Mouse (Mus musculus) urinary bladder, adult 18-20 months (tissue): ENCODE measurements at regions not wholly inside any gene's neighbourhood (a gene's known extent, or its start where the extent isn't known, plus 50 kb on each side); places are given as distances from the start of the nearest gene placed in this dataset.

ENCODE experiments used
- DNase-seq, 2 experiments: peaks; one replicate each; pipeline ENCODE4 v3.0.0; 2022; ENCODE audit warnings: low spot score in 2 of 2, mixed read lengths in 2 of 2

DNA sequence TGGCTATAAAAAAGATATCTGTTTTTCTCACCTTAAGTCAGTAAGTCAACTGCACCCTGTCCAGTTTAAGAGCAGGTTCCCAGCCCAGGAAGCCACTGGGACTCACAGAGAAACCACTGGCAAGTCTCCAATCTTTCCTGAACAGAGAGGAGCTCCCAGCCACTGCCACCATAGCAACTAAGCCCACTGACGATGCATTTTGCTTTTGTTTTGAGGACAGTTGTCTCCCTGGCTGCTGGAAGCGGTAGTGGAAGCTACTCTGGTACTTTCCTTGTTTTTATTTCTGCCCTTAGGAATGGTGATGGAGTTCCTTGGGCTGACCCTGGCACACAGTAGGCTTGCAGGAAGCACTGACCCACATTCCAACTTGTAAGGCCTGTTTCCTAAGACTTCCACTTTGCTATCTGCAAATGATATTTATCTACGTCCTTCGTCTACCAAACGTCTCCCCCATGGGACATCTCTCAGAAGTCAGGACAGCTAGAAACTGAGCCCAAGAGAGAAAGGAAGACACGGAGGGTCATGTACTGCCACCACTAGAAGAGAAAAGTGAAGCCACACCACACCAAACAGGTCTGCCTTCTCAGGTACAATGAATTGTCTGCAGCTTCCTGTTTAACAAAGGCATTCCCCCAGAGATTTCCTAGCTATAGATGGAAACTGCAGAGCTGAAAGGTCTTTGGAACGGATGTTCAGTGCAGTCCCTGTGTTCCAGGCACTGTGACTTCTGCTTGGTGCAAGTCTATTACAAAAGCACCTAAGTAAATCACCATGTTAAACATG is 125.7 kb upstream of the Fmo9 start:
- no peak for DNase-seq

DNA sequence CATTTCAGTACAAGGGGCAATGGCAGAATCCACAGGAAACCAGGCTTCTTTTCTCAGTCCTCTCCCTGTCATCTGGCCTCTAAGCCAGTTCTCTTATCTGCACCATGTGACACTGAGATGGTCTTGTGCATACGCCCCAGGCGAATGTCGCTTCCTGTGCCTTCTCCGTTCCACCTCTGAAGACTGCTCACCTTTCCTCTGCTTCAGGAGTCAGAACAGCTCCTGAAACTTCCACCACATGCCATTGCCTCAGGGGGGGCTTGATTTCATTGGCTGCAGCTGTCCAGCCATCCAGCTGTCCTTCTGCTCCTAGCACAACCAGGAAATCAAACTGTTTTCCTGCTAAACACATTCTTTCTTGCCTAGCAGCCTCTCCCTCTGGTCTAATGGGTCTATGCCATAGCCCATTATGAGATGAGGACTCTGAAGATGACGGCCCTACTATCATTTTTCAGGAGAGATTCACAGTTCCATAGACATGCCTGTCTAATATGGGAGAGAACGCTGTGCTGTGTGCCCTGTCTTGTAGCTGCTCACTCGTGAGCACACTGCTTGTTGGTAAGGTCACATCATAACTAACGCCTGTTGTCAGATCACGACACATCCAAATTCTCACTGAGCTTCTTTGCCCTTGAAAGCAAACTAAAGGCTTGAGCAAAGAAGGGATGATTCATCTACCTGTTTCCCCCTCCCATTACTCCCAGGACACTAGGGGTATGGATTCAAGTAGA is 129.9 kb upstream of the Fmo9 start:
- DNase-seq = no peak

DNA sequence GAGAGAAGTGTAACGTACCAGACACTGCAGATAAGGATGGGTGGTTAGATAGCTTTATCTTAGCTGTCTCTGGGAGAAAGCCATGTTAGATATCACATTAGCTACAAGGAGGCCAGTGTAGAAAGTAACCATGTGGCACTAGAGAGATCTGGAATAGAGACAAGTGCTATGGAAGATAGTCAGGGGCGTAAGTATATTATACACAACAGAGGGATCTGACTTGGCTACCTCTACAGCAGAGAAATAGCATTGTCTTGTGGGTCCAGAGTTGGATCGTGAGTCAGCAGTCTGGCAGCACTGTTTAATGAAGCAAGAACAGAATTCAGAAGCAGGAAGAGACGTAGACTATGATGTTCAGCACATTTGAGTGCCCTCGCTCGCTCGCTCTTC is 130.4 kb upstream of the Fmo9 start:
- DNase-seq = no peak

DNA sequence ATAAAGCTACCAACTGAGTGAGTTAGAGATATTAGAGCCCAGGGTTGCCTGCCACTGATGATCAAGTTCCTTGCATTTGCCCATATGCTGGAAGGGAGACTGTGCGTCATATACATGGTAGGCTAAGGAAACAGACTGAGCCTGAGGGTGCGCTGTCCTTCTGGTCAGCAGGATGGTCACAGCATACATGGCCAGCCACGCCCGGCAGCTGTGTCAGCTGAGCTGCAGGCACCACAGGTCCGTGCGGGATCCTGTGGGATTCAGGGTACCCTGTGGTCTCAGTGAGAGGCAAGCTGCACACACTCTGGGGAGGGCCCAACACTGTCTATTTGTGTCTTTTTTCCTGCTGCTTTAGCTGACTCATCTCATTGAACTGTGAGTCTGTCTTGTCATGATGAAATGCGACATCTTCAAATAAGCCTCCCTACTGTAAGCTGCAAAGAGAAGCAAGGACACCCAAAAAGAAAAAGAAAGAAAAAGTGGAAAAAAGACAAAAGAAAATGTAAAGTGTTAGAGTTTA is 131.3 kb upstream of the Fmo9 start:
- no peak for DNase-seq

DNA sequence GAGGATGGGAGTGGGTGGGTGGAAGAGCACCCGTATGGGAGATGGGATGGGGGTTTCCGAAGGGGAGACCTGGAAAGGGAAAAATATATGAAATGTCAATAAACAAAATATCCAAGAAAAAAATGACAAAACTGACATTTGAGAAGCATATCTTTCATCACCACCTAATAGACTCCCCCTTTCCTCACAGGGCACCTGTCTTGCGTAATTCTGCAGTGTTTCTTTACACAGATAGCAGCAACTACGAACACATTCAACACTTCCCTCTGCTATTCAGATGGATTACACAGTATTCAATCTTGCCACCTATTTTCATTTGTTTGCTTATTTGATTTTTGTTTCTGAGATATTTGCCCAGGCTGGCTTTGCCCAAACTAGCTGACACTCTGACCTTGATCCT is 136.3 kb upstream of the Fmo9 start:
- no peak for DNase-seq

DNA sequence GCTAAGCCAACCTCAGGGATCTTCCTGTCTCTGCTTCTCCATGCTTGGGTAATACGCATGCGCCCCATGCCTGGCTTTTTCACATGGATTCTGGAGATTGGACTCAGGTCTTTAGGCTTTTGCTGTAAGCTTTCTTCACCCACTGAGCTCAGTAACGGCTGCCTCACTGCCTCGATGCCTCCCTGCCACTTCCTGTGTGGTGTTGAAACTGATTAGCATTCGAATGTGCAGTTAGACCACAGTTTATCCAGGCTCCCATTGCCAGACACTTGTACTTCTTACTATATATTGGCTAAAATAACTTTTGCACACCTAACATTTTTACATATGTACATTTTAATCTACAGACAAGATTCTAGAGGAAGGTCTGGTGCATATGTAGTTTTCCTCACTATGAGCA is 137.0 kb upstream of the Fmo9 start:
- DNase-seq = no peak

DNA sequence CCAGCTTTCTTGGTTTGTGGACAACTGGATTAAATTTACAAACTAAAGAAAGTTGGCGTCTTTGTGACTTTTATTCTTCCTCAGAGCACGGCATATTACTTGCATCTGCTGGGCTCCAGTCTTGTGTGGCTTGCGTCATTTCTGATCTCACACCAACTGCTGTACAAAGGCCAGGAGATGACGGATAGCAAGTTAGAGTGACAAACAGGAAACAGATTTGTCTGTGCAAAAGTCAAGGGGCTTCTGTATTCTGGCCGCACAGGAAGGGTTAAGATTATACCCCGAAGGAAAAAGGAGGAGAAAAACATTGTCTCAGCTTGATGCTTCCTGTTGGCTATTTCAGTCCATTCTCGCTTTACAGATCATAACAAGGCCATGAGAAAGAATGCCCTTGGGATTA is 137.8 kb upstream of the Fmo9 start:
- no peak for DNase-seq

DNA sequence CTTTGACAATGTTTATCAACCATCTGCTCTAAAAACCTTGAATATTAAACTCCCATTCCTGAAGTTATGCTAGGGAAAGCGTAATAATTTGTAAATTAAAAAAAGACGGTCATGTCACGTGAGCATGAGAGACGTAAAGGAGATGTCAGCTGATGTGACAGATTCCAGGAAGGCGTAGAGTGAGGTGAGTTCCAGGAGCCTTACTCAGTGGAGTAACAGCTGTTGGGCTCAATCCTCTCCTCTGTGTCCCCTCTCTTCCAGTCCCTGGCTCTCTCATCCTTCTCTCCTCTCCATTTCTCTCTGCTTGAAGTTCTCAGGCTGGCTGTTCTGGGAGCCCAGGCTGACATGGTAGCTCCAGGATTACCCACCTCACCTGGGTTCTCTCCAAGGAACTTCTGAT is 138.4 kb upstream of the Fmo9 start:
- DNase-seq = no peak

DNA sequence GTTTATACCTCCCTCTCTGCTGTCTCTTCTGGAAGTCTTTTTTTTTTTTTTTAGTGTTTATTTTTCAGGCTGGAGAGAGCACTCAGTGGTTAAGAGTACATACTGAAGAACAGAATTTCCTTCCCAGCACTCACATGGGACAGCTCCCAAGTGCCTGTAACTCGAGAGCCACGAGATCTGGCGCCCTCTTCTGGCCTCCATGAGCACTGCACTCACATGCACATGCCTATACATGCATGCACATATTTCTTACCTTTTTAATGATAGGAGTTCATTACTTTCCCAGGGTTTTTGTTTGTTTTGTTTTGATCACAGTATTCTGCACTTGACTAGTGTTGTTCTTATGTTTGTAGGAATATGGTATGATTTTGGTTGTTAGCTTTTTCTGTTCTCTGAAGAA is 139.5 kb upstream of the Fmo9 start:
- no peak for DNase-seq

DNA sequence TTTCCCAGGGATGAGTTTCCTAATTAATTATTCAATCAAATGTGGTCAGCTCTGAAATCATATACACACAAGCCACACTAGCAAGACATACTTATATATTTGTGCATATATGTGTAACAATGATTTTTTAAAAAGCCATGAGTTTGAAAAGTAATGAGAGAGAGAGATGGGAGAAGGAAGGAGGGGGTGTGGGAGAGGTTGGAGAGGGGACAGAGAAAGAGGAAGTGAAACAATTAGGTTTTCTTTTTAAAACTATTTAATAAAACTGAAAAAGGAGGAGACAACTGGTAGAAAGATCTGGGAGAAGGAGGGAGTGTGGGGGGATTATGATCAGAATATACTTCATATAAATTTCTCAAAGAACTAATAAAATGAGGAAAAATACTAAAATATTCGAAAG is 155.7 kb upstream of the Fmo9 start:
- no peak for DNase-seq

DNA sequence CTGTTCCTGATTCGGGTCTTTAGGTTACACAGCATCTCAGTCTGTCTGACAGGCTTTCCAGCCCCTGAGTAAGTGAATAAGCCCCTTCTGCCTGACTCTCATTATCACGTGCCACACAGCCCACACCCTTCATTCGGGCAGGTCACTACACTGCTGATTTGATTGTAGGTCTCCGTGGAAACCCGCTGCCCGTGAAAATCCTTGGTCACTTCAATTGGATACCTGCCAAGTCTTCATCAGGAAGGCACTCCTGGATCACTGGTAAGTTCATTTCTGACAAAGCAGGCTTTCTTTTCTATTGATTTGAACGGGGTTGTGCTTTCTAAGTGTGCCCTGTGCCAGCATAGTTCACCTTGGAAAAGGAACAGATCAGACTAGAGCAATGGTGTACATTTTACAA is 158.2 kb upstream of the Fmo9 start:
- DNase-seq = no peak

DNA sequence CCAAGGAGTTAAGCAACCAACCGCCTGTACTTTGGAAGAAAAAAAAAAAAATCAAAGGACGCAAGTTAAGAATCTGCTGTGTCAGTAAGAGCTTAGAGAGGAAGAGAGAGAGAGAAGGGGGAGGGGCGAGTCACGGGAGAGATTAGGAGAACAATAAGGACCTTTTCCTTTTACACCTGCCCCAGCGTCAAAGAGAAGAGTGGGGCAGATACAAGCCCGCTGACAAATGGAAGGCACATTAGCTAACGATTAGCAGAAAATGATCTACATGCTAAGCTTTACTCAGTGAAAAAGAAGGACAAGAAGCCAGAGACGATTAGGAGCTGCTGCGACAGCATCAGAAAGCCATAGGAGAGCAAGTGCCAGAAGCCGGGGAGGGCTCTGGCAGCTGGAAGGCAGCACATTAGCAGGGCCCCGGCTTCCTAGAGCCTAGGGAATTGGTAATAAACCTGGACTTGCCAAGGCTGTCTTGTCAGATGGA is 157.8 kb upstream of the Fam78b start:
- peak in 1 of 2 experiments; percentile 7 for DNase-seq

DNA sequence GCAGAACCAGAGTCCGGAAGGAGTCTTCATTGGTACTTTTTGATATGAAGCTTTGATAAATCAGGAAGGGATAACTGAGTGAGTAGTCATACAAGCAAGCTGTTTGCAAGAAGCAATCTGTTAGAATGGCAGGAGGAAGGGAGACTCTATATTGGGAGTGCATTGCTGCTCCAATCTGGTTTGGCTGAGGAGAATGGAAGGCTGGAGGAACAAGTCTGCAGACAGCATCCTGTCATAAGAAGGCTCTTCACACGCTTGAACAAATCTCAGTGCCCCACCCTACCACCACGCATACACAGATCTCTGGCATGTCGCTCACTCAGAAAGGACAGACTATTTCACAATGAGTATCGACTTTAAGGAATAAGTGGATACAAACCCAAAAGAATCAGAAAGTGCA is 154.7 kb upstream of the Fam78b start:
- DNase-seq = no peak

DNA sequence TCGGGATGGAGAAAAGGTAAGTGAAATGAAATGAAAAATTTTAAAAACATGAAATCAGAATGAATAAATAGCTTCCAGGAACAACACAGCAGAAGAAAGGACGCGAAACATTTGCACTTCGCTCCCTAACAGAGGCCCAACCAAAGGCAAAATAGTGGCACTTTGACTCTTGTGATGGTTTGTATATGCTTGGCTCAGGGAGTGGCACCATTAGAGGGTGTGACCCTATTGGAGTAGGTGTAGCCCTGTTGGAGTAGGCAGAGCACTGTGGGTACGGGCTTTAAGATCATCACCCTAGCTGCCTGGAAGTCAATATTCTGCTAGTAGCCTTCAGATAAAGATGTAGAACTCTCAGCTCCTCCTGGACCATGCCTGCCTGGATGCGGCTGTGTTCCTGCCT is 154.0 kb upstream of the Fam78b start:
- DNase-seq = no peak

DNA sequence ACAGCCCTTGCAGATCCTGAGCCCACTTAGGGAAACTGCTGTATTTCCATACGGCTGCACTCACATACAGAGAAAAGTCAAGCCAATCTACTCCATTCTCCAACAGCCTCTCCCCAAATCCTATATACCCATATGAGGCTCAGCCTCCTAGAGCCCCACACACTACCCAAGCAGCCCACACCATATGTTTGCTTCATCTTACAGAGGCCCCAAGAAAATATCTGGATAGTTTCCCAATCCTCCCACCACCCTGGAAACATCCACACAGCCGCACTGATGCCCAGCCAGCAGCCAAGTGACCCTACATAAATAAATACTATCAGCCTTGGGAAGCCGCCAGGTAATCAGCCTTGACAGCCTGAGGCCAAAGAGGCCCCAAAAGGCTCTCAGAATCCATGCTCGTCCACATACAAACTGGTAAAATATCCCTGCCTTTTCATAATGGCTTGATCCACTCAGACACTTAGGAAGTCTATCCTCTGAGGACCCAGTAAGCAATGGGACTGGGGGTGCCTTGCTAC is 153.1 kb upstream of the Fam78b start:
- DNase-seq = no peak

DNA sequence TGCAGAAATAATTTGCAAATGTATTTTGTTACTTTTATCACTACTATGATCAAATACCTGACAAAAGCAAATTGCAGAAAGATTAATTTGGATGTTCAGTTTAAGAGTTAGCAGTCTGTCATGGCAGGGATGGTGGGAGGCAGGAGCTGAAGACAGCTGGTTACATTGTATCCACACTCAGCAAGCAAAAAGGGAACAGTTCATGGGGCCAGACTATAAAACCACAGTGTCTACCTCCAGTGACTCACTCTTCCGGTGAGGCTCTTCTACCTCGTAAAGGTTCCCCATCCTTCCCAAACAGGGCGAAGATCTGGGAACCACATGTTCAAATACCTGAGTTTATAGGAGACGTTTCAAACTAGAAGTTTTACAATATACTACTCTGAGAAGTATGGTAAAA is 145.2 kb upstream of the Fam78b start:
- DNase-seq = no peak

DNA sequence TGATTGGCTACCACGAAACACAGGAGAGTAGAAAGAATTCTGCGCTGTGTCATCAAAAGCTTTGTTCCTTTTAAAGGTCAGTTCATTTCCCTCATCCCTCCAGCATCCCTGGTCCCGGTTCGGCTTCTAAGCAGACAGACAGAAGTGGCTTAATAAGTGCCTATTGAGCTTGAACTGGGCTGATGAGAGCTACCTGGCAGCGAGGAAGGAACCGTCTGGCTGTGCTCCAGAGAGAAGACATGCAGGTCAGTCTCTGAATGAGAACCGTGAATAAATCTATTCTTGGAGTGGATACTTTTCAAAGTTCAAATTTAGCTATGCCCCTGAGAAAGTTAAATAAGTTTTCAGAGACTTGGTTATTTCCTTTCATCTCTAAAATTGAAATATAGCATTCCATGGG is 135.0 kb upstream of the Fam78b start:
- no peak for DNase-seq

DNA sequence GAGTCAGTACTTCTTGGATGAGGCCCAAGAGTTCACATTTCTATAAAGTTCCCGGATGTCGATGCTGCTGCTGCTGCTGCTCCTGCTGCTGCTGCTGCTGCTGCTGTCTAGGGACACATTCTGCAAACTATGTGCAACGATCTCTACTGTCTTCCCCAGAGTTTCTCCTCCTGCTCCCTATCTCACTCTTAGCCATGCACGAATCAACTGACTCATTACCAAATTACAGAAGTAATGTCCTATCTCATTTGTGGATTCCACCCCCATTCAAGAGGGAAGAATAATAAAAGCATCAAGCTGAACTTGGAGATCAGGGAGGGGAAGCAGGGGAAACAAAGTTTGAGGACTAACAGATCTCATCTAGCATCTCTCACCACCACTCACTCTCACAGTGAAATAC is 130.0 kb upstream of the Fam78b start:
- no peak for DNase-seq

DNA sequence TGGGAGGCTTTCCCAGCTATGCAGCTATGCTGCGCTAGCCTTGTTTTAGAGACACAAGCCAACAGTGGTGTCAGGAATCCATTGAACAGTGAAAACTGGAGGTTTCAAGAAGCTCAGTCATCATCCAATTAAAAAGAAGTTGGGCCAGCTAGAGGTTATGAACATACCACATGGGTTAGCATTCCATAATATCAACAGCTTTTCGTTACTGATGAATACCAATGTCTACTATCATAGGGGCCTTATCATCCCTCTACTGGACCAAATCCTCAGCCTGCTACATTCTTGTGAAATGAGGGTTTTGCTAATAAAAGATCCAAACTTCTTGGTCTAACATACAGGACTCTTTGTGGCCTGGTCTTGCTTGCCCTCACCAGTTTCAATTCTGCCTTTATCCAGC is 124.8 kb upstream of the Fam78b start:
- no peak for DNase-seq

DNA sequence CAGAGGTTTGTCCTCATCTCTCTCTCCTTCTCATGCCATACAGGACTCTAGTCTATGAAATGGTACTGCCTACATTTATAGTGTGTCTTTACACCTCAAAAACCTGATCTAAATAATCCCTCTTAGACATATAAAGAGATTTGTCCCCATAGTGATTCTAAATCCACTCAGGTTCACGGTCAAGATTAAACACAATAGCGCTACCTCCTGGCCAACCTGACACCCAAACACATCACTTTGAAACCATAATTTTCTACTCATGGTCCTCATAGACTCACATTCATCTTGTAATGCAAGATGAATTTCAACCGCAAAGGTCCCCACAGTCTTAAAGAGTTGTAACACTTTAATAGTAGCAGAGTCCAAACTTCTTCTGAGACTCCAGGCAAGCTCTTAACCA is 118.0 kb upstream of the Fam78b start:
- no peak for DNase-seq

DNA sequence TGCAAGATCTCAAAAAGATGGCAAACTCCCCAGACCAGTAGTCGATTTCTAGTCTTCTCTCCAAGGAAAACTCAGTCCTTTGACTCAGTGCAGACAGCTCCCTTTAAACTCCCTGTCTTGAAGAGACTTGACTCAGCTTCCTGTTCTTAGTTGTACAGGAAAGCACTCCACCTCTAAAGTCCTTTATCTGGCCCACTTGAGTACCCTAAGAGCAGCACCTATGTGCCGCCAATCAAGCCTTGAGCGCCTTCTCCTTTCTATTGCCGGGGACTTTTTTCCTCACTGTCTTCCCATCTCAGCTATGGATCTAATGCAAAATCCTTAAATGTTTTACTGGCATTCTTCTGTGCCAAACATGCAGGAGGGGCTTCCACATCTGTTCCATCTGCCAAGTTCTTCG is 105.3 kb upstream of the Fam78b start:
- no peak for DNase-seq

DNA sequence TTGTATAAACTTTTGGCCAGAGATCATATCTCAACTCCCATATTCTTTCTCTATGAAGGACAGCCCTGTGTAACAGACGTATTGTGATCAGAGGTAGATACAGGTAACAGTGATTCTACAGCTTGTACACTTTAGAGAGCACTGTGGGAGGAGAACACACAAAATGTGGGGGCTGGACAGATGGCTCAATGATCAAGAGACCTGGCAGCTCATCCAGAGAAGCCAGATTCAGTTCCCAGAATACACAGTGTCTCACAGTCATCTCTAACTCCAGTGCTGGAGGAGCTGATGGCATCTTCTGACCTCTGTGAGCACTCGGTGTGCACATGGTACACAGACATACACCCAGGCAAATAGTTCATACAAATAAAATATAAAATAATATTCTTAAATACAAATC is 102.5 kb upstream of the Fam78b start:
- DNase-seq = no peak

DNA sequence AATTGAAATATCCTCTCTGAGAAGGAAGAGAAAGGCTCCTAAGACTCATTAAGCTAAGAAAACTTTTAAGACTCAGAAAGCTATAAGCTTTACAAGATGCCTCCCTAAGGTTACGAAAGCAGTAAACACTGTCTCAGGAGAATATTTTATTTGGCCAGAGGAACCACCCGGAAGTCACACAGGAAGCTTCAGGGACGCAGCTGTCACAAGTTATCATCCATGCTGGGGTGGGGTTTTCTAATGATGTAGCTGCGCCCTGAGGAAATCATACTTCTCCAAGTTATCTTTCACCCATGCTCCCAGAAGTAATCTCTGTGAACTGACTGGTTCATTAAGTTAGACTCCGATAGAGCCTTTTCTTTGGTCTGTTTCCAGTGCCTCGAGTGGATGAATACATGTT is 102.0 kb upstream of the Fam78b start:
- DNase-seq = no peak
